Mouse (Mus musculus): ENCODE data around the gene Tmem104.

The Tmem104 gene

GRCm38 (mm10) chr11:115187224-115187639 lies at the start of gene Tmem104:
Tmem104 (plus strand) TSS chr11:115187487.
- in situ Hi-C loops (cut with MboI, MseI): no loop called here

GRCm38 (mm10) chr11:115138597-115139262 lies 48.6 kb upstream of the Tmem104 start:
- in situ Hi-C loops (cut with MboI, MseI): no loop called here

- in situ Hi-C loops (cut with MboI, MseI): no loop called here
Observed at GRCm38 (mm10) chr11:115141970-115142369, 45.3 kb upstream of the Tmem104 start.

DNA sequence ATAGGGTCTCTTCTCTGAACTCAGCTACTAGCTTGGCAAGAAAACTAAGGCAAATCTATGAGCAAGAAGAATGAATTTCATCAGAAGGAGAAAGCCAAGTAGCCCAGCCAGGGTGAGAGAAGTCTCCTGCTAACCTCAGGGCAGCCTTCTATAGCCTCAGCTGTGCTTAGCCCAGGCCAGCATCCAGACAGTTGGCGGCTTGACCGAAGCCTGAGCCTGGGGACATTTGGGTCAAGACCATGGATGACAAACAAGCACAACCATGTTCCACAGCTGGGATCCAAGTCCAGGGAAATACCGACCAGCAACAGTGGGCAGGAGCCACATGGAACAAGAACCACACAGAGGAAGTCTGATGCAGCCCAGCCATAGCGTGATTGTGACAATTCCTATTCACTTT lies 39.5 kb upstream of the Tmem104 start:
- in situ Hi-C loops (cut with MboI, MseI): no loop called here

DNA sequence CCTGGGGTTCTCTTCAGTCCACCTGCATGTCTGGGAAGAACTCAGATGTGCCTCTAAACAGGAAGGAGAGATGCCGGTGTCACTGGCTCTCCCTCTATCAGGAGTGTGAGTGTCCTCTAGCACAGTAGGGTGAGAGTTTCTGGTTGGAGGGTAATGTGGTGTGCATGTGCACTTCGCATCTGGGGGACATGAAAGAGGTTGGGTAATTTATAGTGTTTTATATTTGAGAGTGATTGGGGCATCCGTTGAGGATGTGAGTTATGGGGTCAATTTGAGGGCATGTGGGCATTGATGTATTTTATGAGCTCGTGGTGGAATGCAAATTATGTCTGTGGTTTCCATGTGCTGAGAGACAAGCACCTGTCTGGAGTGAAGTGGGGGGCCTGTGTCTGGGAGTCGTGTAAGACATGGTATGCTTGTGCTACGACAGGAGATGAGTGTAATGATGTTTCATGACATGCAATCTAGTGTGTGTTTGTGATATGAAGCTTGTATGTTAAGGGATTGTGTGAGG lies 36.5 kb upstream of the Tmem104 start:
- in situ Hi-C loops (cut with MboI, MseI): loop anchor here (5.0 kb wide), 1 partner anchor 68 kb away; no protein-coding TSS in a partner anchor

GRCm38 (mm10) chr11:115151755-115152429 lies 35.4 kb upstream of the Tmem104 start:
- in situ Hi-C loops (cut with MboI, MseI): loop anchor here (5.0 kb wide), 1 partner anchor 70 kb away; no protein-coding TSS in a partner anchor

DNA sequence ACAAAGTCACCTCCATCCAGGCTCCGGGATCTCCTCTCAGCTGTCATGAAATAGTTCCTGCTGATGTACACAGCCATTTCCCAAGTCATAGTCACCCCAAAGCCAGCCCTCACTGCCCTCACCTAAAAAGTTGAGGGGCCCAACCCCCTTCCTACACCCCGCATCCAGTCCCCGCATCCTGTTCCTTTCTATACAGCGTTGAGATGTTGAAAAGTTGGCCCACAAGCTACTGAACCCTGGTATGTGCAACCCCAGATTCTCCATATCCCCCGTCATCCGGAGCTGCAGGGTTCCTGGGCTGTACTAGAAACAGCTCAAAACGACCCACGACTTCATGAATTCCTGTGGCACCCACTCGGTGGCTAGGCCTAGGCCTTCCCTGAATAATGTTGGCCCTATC lies 34.2 kb upstream of the Tmem104 start:
- in situ Hi-C loops (cut with MboI, MseI): loop anchor here (5.0 kb wide), 1 partner anchor 71 kb away; no protein-coding TSS in a partner anchor

DNA sequence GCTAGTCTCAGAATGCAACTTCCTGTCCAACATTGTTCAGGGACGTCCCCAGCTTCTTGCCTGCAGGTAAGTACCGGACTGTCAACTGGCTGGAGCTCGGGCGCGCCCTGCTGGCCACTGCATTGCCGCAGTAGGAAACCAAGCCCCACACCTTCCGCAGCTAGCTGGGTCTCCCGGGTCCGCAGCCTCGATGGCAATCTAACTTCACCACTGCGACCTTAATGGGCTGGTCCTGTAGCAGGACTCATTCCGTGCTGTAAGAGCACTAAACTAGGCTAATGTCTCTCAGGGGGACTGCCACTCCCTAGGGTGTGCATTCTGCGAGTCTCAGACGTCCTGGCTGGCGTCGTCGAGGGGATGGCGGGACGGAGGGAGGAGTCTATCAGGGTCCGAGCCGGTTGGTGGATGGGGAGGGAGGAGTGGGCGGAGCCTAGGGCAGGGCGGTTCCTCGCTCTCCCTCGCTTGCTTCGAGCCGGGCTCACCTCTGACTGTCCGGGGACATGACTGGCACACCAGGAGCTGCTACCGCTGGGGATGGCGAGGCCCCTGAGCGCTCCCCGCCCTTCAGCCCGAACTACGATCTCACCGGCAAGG lies 33.5 kb upstream of the Tmem104 start:
- in situ Hi-C loops (cut with MboI, MseI): loop anchor here (5.0 kb wide), 1 partner anchor 71 kb away; no protein-coding TSS in a partner anchor

GRCm38 (mm10) chr11:115155053-115155634 lies 32.1 kb upstream of the Tmem104 start:
- in situ Hi-C loops (cut with MboI, MseI): no loop called here

- in situ Hi-C loops (cut with MboI, MseI): no loop called here
Observed at GRCm38 (mm10) chr11:115157933-115158719, 29.2 kb upstream of the Tmem104 start.

- in situ Hi-C loops (cut with MboI, MseI): loop anchor here (10.0 kb wide), 1 partner anchor 115 kb away; the partner anchor contains the start of gene Fdxr
Observed at GRCm38 (mm10) chr11:115160016-115160797, 27.1 kb upstream of the Tmem104 start.

DNA sequence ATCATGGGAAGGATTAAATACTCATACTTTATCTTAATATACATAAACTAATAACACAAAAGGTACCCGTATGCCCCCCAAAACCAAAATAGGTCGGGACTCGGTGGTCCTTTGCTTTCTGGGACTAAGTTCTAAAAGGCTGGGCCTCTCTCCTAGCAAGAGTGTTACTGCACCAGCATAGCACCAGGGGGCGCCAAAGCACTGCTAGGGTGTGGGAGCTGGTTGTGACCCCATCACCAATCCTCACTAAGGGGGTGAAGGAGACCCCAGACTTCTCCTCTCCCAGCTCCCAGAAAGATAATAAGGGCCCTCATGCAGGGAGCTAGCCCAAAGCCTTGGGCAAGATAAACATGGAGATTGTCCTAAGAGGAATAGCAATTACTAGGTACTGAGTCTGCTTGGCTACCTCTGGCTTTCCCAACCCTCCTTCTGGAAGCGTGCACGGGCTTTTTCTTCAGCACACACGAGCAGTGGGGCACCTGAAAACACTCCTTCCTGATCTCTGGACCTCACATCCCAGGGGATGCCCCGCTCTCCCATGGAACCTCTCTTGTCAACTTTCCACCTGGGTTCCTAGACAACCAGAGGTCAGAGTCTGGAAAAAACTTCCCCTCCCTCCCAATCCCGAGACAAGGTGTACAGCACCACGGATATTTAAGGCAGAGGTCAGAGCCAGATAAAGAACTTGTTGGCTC lies 26.3 kb upstream of the Tmem104 start:
- in situ Hi-C loops (cut with MboI, MseI): loop anchor here (10.0 kb wide), 1 partner anchor 114 kb away; the partner anchor contains the start of gene Fdxr

- in situ Hi-C loops (cut with MboI, MseI): loop anchor here (10.0 kb wide), 1 partner anchor 113 kb away; the partner anchor contains the start of gene Fdxr
Observed at GRCm38 (mm10) chr11:115161578-115162204, 25.6 kb upstream of the Tmem104 start.

- in situ Hi-C loops (cut with MboI, MseI): loop anchor here (10.0 kb wide), 1 partner anchor 113 kb away; the partner anchor contains the start of gene Fdxr
Observed at GRCm38 (mm10) chr11:115162205-115162601, 25.1 kb upstream of the Tmem104 start.

DNA sequence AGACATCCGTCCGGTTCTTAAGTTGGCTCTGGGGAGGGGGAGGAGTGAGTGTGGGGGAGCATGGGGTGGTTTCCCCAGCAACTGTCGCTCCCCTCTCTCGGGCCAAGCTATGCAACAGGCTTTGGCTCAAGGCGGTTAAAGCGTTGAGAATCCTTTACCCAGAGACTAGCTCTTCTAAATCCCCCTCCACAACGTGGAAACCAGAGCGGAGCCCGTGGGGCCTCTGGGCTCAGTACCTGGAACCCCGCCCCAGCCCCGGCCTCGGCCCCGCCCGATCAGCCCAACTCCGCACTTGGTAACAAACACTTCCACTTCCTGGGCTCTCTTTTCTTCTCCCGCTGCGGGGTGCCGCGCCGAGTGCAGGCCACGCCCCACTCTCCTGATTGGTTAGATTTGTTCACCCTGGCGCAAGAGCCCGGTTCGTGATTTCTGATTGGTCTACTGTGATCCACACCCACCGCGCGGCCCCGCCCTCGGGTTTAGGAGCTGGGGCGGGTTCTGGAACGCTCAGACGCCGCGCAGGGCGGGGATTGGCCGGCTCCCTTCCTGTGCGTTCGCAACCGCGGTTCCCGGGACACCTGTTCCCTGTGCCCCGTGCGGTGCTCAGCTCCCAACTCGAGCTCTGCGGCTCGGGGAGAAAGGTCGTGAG lies 24.3 kb upstream of the Tmem104 start, which contains the start of gene Slc9a3r1:
TSS of gene Slc9a3r1 (plus strand) at position 510 of the 649 bp plus-strand sequence.
- in situ Hi-C loops (cut with MboI, MseI): loop anchor here (10.0 kb wide), 1 partner anchor 112 kb away; the partner anchor contains the start of gene Fdxr

DNA sequence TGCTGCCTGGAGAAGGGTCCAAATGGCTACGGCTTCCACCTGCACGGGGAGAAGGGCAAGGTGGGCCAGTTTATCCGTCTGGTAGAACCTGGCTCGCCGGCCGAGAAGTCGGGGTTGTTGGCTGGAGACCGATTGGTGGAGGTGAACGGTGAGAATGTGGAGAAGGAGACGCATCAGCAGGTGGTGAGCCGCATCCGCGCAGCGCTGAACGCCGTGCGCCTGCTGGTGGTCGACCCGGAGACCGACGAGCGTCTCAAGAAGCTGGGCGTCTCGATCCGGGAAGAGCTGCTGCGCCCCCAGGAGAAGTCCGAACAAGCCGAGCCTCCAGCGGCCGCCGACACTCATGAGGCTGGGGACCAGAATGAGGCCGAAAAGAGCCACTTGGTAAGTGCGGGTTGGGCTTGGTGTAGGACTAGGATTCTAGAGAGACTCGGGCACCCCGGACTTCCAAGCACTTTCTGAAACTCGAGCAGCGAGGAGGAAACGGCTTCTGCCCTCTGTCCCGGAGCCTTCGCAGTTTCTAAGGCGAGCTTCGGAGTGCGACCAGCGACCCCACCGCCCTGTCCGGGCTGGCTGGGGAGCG lies 23.6 kb upstream of the Tmem104 start:
- in situ Hi-C loops (cut with MboI, MseI): loop anchor here (10.0 kb wide), 1 partner anchor 111 kb away; the partner anchor contains the start of gene Fdxr

DNA sequence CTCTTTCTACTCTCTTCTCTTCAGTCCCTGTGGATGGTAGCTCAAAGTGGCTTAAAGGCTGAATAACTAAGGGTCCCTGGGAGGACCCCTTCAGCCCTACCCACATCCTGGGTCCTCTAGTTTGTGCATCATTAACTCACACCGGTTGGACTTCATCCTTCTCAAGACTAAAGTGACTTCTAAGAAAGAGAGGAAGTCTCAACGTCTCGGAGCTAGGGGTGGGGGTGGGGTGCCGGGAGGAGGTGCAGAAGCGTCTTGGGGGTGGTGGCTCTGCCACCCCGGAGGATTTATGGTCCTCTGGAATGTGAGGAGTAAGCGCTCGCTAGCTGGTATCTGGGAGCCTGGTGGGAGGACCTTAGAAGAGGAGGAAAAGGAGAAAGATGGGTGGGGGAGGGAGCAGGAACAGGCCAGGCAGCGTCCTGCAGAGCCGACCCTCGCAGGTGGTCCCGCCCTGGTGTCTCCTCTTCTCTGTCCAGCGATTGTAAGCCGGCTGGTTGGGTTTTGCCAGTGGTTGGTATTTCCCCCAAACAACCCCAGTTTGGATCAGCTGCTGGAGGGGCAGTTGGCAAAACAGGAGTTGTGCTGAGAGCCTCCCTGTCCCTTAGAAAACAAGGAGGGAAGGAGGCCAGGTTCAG lies 22.8 kb upstream of the Tmem104 start:
- in situ Hi-C loops (cut with MboI, MseI): loop anchor here (10.0 kb wide), 1 partner anchor 110 kb away; the partner anchor contains the start of gene Fdxr
